Mouse (Mus musculus) cortical plate, adult 2 months (tissue): ENCODE measurements around the gene Mrps27.

ENCODE experiments used
- CTCF ChIP-seq: fragments of 200-500 bp; IDR thresholded peaks from 2 replicates; pipeline ENCODE4 v1.5.1; 2011; ENCODE audit warnings: mild to moderate bottlenecking, control low read depth, low read length; ENCODE audit not compliant: insufficient read depth; ENCODE audit errors: extremely low read depth
- POLR2A ChIP-seq: fragments of 200-500 bp; IDR thresholded peaks from 2 replicates; pipeline ENCODE4 v1.6.1; 2011; ENCODE audit warnings: mild to moderate bottlenecking, low read length, control low read depth; ENCODE audit not compliant: insufficient read depth; ENCODE audit errors: extremely low read depth

- TF ChIP-seq CTCF (no peak), POLR2A (no peak)
Measured at GRCm38 (mm10) chr13:99373684-99374083, 29.1 kb downstream of the Mrps27 start.
